Mouse (Mus musculus) kidney, postnatal 0 days (tissue): ENCODE data around the gene Abl1. TPM values are rescaled to one million over a fixed set of nuclear protein-coding genes. Genes with fewer than 3 reads are reported as not detected.
A peak's percentile ranks its signal among the peaks of the same experiment; 100 is the strongest.

Experiments used
- ATAC-seq: fragments of 200-750 bp; cut with Nextera tagmentation; replicated peaks from 2 replicates; pipeline ENCODE4 v1.8.0; 2017; ENCODE audit warnings: low read depth, moderate number of reproducible peaks, moderate TSS enrichment, moderate library complexity; ENCODE audit not compliant: low FRiP score
- DNase-seq: peaks from one replicate; pipeline ENCODE4 v3.0.0-alpha.2; 2016; ENCODE audit warnings: low spot score
- H3K27ac ChIP-seq: fragments of 300-500 bp; sonication (generic); 2 replicates; pipeline ENCODE4 v1.5.1; 2014; ENCODE audit warnings: mild to moderate bottlenecking
- H3K27me3 ChIP-seq: fragments of 300-500 bp; sonication (generic); 2 replicates; pipeline ENCODE4 v1.6.1; 2014; ENCODE audit warnings: low read length, mixed read lengths; ENCODE audit not compliant: insufficient read depth
- H3K36me3 ChIP-seq: fragments of 300-500 bp; sonication (generic); 2 replicates; pipeline ENCODE4 v1.6.1; 2014; ENCODE audit warnings: low read length, mixed read lengths; ENCODE audit not compliant: insufficient read depth
- H3K4me1 ChIP-seq: fragments of 300-500 bp; sonication (generic); replicated peaks from 2 replicates; pipeline ENCODE4 v1.6.1; 2014; ENCODE audit warnings: antibody characterized with exemption, low read length, mixed read lengths; ENCODE audit not compliant: insufficient read depth
- H3K4me2 ChIP-seq: fragments of 300-500 bp; sonication (generic); 2 replicates; pipeline ENCODE4 v1.6.1; 2014; ENCODE audit warnings: mild to moderate bottlenecking, low read length, moderate library complexity, mixed read lengths
- H3K4me3 ChIP-seq: fragments of 300-500 bp; sonication (generic); replicated peaks from 2 replicates; pipeline ENCODE4 v1.5.1; 2014; ENCODE audit warnings: low read depth, low read length
- H3K9ac ChIP-seq: fragments of 300-500 bp; sonication (generic); 2 replicates; pipeline ENCODE4 v1.6.1; 2014; ENCODE audit warnings: low read depth, low read length
- H3K9me3 ChIP-seq: fragments of 300-500 bp; sonication (generic); replicated peaks from 2 replicates; pipeline ENCODE4 v1.6.1; 2016; ENCODE audit warnings: low read length, inconsistent platforms, mixed read lengths
- CTCF ChIP-seq: IDR thresholded peaks from 2 replicates; pipeline ENCODE4 v1.5.1; 2016; ENCODE audit warnings: antibody characterized with exemption, low read depth, mild to moderate bottlenecking, moderate library complexity
- WGBS: fragments of 180-500 bp; shearing (Covaris S2); extraction: QIAGEN DNeasy Blood & Tissue Kit; methylation state at CpG from one replicate; pipeline ENCODE4 v1.1.7; 2014; 5-methylcytosine and 5-hydroxymethylcytosine counted together
- polyA plus RNA-seq: library from polyadenylated mRNA; unstranded; fragments of >200 nt; fragmentation: Nextera tagmentation; extraction: Ambion mirVana; gene quantifications from 2 replicates; pipeline ENCODE4 v1.2.1, GENCODE M21; 2015

Gene Abl1
- polyA plus RNA-seq, 1 experiment from 2014 or later = 24.1 TPM

DNA sequence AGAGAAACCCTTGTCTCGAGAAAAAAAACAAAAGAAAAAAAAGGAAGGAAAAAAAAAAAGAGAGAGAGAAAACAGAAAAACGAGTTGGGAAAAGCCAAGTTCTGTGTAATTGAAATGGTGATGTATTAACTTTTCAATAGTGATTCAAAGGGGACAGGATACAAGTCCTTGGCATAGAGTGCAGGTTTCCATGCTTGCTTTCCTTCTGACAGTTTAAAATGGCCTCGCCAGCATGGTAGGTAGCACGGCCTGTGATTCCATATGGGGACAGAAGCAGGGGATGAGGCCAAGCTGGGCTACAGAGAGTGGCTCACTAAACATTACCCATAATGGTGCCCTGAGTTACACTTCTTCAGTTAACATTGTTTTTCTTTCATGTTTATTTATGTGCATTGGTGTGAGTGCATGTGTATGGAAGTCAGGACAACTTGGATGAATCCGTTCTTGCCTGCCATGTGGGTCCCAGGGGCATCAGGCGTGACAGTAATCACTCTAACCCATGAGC, 6.4 kb upstream of the Abl1 start:
- Histone ChIP-seq H3K4me1 (no peaks in the 10 kb centered on the region), H3K9me3 (no peaks in the 10 kb centered on the region), H3K4me2 (no peak overlapping the region), H3K27me3 (no peaks in the 10 kb centered on the region), H3K4me3 (no peak overlapping the region), H3K27ac (no peak overlapping the region), H3K9ac (no peak overlapping the region), H3K36me3 (peaks cover 25% of the 10 kb centered on the region)
- no peak for TF ChIP-seq CTCF
- DNase-seq = no peak
- WGBS = 61% methylated on average over 6 of the region's 6 CpGs
- 0 out of 2 replicates have a peak, but pooled peaks have one; percentile 8 for ATAC-seq

- ATAC-seq (no peak), DNase-seq (peak; percentile 81)
- Histone ChIP-seq H3K36me3 (peaks cover 14% of the 10 kb centered on the region), H3K4me1 (no peaks in the 10 kb centered on the region; the same call in 1 of the 2 replicates), H3K27me3 (no peaks in the 10 kb centered on the region), H3K4me2 (no peak overlapping the region), H3K27ac (no peak overlapping the region), H3K4me3 (no peak overlapping the region), H3K9ac (no peak overlapping the region), H3K9me3 (no peaks in the 10 kb centered on the region)
- WGBS = 32% methylated on average over 2 of the region's 2 CpGs
- TF ChIP-seq CTCF = peak; percentile 84
Observed at GRCm38 (mm10) chr2:31683666-31684065, 4.5 kb upstream of the Abl1 start.

DNA sequence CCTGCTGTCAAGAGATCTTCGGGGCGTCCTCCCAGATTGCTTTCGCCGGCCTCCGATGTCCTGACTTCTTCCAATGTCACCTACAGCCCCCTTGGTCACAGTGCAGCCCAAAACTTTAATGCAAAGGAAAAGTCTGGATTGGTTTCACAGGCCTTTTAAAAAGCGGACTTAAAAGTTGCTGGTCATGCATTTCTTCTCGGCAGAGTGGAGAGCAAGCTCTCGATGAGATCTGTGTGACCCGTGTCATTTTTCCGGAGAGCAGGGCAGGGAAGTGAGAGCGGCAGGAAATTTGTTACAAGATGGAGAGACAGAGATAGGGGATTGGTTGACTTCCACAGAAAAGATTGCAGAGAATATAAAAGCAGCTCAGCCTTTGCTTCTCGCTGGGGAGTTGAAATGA, 869 bp downstream of the Abl1 start:
- H3K9me3 ChIP-seq = no peaks in the 10 kb centered on the region
- peak; percentile 48 for DNase-seq
- peak overlapping the region; percentile 97 for H3K4me3 ChIP-seq
- WGBS = under 1% methylated on average over 12 of the region's 12 CpGs
- peak overlapping the region; percentile 93 for H3K9ac ChIP-seq
- no peak for ATAC-seq
- TF ChIP-seq CTCF = no peak
- H3K36me3 ChIP-seq = 0 out of 2 replicates have a peak, but pooled peaks cover 1% of the 10 kb centered on the region
- peak overlapping the region; percentile 78 for H3K4me2 ChIP-seq
- H3K27me3 ChIP-seq = no peaks in the 10 kb centered on the region
- peak overlapping the region; percentile 90 for H3K27ac ChIP-seq
- peaks cover 6% of the 10 kb centered on the region; the same call in 1 of the 2 replicates for H3K4me1 ChIP-seq

- H3K4me2 ChIP-seq = peak overlapping the region; percentile 78
- peaks cover 6% of the 10 kb centered on the region; the same call in 1 of the 2 replicates for H3K4me1 ChIP-seq
- no peak for TF ChIP-seq CTCF
- H3K27ac ChIP-seq = no peak overlapping the region
- ATAC-seq (no peak), DNase-seq (no peak)
- 0 out of 2 replicates have a peak, but pooled peaks cover 6% of the 10 kb centered on the region for H3K36me3 ChIP-seq
- no peaks in the 10 kb centered on the region for H3K27me3 ChIP-seq
- no peaks in the 10 kb centered on the region for H3K9me3 ChIP-seq
- H3K4me3 ChIP-seq = peak overlapping the region; percentile 97
- H3K9ac ChIP-seq = peak overlapping the region; percentile 93; the same call in 1 of the 2 replicates
- whole genome bisulfite sequencing = 29% methylated on average over 3 of the region's 3 CpGs
Observed at GRCm38 (mm10) chr2:31690063-31690462, 1.9 kb downstream of the Abl1 start.

- no peaks in the 10 kb centered on the region for H3K4me1 ChIP-seq
- H3K4me2 ChIP-seq = no peak overlapping the region
- H3K27ac ChIP-seq = no peak overlapping the region
- H3K36me3 ChIP-seq = peaks cover 16% of the 10 kb centered on the region; the same call in 1 of the 2 replicates
- peak; percentile 61 for TF ChIP-seq CTCF
- H3K27me3 ChIP-seq = no peaks in the 10 kb centered on the region
- no peaks in the 10 kb centered on the region for H3K9me3 ChIP-seq
- ATAC-seq (no peak), DNase-seq (peak; percentile 48)
- no peak overlapping the region for H3K4me3 ChIP-seq
- H3K9ac ChIP-seq = no peak overlapping the region
Observed at GRCm38 (mm10) chr2:31698209-31698608, 10.0 kb downstream of the Abl1 start.

- Histone ChIP-seq H3K4me2 (no peak overlapping the region), H3K36me3 (peaks cover 6% of the 10 kb centered on the region; the same call in 1 of the 2 replicates), H3K4me1 (no peaks in the 10 kb centered on the region), H3K4me3 (no peak overlapping the region), H3K27ac (no peak overlapping the region), H3K27me3 (no peaks in the 10 kb centered on the region), H3K9ac (no peak overlapping the region), H3K9me3 (no peaks in the 10 kb centered on the region)
- ATAC-seq (no peak), DNase-seq (no peak)
- WGBS = 44% methylated on average over 7 of the region's 7 CpGs
- peak; percentile 58 for TF ChIP-seq CTCF
Observed at GRCm38 (mm10) chr2:31700545-31701446, 12.6 kb downstream of the Abl1 start.
